Mouse (Mus musculus) forebrain, embryonic 14.5 days (tissue): ENCODE results near the gene Prkcd. TPM values are rescaled to one million over a fixed set of nuclear protein-coding genes. Genes with fewer than 3 reads are reported as not detected.

Source experiments
- ATAC-seq: fragments of 200-750 bp; cut with Nextera tagmentation; 2 replicates; pipeline ENCODE4 v1.8.0; 2017; ENCODE audit warnings: mild to moderate bottlenecking, moderate library complexity
- DNase-seq: peaks from one replicate; pipeline ENCODE4 v3.0.0-alpha.2; 2015; ENCODE audit warnings: low spot score
- H3K27ac ChIP-seq: fragments of 300-500 bp; sonication (generic); 2 replicates; pipeline ENCODE4 v1.5.1; 2014; ENCODE audit warnings: low read depth, mild to moderate bottlenecking, control low read depth, low read length, moderate library complexity
- H3K27me3 ChIP-seq: fragments of 300-500 bp; sonication (generic); replicated peaks from 2 replicates; pipeline ENCODE4 v1.6.1; 2014; ENCODE audit warnings: low read length, control low read depth, mixed read lengths; ENCODE audit not compliant: control insufficient read depth, insufficient read depth
- H3K36me3 ChIP-seq: fragments of 300-500 bp; sonication (generic); 2 replicates; pipeline ENCODE4 v1.6.1; 2014; ENCODE audit warnings: low read length, control low read depth; ENCODE audit not compliant: control insufficient read depth, insufficient read depth
- H3K4me1 ChIP-seq: fragments of 300-500 bp; sonication (generic); 2 replicates; pipeline ENCODE4 v1.6.1; 2014; ENCODE audit warnings: antibody characterized with exemption, low read length, control low read depth; ENCODE audit not compliant: control insufficient read depth, insufficient read depth
- H3K4me2 ChIP-seq: fragments of 300-500 bp; sonication (generic); 2 replicates; pipeline ENCODE4 v1.6.1; 2014; ENCODE audit warnings: mild to moderate bottlenecking, control low read depth, low read length
- H3K4me3 ChIP-seq: fragments of 300-500 bp; sonication (generic); 2 replicates; pipeline ENCODE4 v1.5.1; 2014; ENCODE audit warnings: low read depth, low read length, control low read depth
- H3K9ac ChIP-seq: fragments of 300-500 bp; sonication (generic); 2 replicates; pipeline ENCODE4 v1.6.1; 2014; ENCODE audit warnings: mild to moderate bottlenecking, low read length, control low read depth, moderate library complexity
- H3K9me3 ChIP-seq: fragments of 300-500 bp; sonication (generic); replicated peaks from 2 replicates; pipeline ENCODE4 v1.6.1; 2016; ENCODE audit warnings: low read length, control low read depth, mixed read lengths; ENCODE audit not compliant: control insufficient read depth
- WGBS: fragments of 180-500 bp; shearing (Covaris S2); extraction: QIAGEN DNeasy Blood & Tissue Kit; methylation state at CpG from one replicate; pipeline ENCODE4 v1.1.7; 2014; 5-methylcytosine and 5-hydroxymethylcytosine counted together
- polyA plus RNA-seq: library from polyadenylated mRNA; unstranded; fragments of >200 nt; fragmentation: Nextera tagmentation; extraction: Ambion mirVana; gene quantifications from 2 replicates; pipeline ENCODE4 v1.2.1, GENCODE M21; 2014

The Prkcd gene
- polyA plus RNA-seq, 1 experiment from 2014 or later: 17.9 TPM

DNA sequence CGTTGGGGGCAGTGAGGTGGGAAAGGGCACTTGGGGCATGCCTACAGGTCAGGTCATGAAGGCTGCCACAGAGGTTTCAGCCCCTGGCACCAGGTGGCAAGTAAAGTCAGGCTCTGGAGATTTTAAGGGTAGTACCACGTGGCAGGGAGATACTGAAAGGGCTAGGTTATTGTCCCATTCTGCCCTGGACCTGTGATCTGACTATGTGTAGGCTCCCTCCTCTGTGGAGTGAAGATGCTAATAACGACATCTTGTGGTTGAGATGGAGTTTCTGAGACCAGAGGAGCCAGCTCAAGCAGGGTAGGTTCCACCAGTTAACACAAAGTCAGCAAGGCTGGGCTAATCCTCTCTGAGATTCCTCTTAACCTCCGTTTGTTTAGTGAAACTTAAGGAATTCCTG lies 3.8 kb upstream of the Prkcd start:
- WGBS: 40% methylated on average over 4 of the region's 4 CpGs
- DNase-seq (no peak), ATAC-seq (no peak)
- H3K4me3 ChIP-seq: no peak overlapping the region
- no peaks in the 10 kb centered on the region for H3K9me3 ChIP-seq
- no peaks in the 10 kb centered on the region for H3K36me3 ChIP-seq
- H3K4me2 ChIP-seq: no peak overlapping the region
- H3K4me1 ChIP-seq: 0 out of 2 replicates have a peak, but pooled peaks cover 4% of the 10 kb centered on the region
- H3K27ac ChIP-seq: no peak overlapping the region
- no peaks in the 10 kb centered on the region; the same call in 1 of the 2 replicates for H3K27me3 ChIP-seq
- no peak overlapping the region for H3K9ac ChIP-seq

DNA sequence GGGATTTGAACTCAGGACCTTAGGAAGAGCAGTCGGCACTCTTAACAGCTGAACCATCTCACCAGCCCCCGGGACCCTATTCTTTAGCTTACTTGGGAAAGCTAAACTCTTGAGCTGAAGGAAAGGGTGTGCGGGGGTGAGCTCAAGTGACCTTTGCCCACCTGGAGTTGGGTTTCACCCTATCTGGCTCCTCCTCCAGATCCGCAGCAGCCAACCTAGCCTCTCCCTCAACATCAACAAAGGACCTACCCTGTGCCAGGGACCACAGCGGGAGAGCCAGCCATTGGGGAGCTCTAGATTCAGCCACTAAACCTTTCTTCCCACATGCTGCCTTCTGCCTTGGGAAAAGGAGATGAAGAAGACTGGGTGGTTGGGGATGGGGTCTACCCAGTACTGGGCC lies 2.2 kb upstream of the Prkcd start:
- H3K4me3 ChIP-seq: no peak overlapping the region
- WGBS: 88% methylated on average over 5 of the region's 5 CpGs
- ATAC-seq: no peak
- no peak overlapping the region for H3K9ac ChIP-seq
- H3K27ac ChIP-seq: no peak overlapping the region
- H3K4me1 ChIP-seq: 0 out of 2 replicates have a peak, but pooled peaks cover 4% of the 10 kb centered on the region
- no peak overlapping the region for H3K4me2 ChIP-seq
- H3K36me3 ChIP-seq: no peaks in the 10 kb centered on the region
- no peaks in the 10 kb centered on the region; the same call in 1 of the 2 replicates for H3K27me3 ChIP-seq
- no peak for DNase-seq
- no peaks in the 10 kb centered on the region for H3K9me3 ChIP-seq

- H3K4me3 ChIP-seq: no peak overlapping the region
- ATAC-seq (no peak), DNase-seq (no peak)
- H3K27me3 ChIP-seq: no peaks in the 10 kb centered on the region; the same call in 1 of the 2 replicates
- no peak overlapping the region for H3K27ac ChIP-seq
- 0 out of 2 replicates have a peak, but pooled peaks cover 4% of the 10 kb centered on the region for H3K4me1 ChIP-seq
- WGBS: 61% methylated on average over 12 of the region's 12 CpGs
- H3K4me2 ChIP-seq: peak overlapping the region; percentile 68
- H3K9ac ChIP-seq: peak overlapping the region; percentile 65
- H3K36me3 ChIP-seq: no peaks in the 10 kb centered on the region
- H3K9me3 ChIP-seq: no peaks in the 10 kb centered on the region
Observed at GRCm38 (mm10) chr14:30626756-30627742, 1.0 kb upstream of the Prkcd start.

DNA sequence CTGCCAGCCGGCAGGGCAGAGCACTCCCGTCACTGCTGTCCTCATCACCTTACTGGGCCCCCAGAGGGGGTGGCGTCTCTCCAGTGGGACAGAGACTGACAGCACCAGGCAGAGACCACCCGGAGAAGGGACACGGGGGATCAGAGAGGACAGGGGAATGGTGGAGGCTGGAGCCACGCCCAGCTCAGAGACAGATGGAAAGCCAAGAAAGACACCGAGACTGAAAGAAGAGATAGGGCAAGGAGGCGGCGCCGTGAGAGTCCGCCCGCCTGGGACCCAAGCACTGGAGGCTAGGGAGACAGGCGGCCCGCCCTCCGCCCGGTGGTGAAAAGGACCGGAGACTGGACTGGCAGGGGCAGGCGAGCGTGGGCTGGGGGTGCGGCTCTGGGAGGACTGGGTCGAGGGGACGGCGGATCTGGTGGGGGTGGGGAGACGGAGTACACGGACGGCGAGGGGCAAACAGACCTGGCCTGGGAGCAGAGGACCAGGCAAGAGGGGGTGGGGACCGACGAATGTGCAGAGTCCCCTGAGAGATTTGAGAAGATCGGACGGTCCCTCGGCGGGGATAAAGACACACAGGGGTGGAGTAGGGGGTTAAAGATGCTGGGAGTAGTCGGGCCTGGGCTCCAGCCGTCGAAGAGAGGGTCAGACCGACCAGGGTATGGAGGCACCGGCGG lies 741 bp downstream of the Prkcd start:
- H3K9me3 ChIP-seq: no peaks in the 10 kb centered on the region
- H3K27ac ChIP-seq: no peak overlapping the region
- DNase-seq (peak; percentile 45), ATAC-seq (peak; percentile 42)
- H3K4me1 ChIP-seq: 0 out of 2 replicates have a peak, but pooled peaks cover 4% of the 10 kb centered on the region
- H3K9ac ChIP-seq: peak overlapping the region; percentile 65
- WGBS: 1% methylated on average over 39 of the region's 39 CpGs
- no peaks in the 10 kb centered on the region for H3K36me3 ChIP-seq
- no peaks in the 10 kb centered on the region; the same call in 1 of the 2 replicates for H3K27me3 ChIP-seq
- H3K4me2 ChIP-seq: peak overlapping the region; percentile 68
- H3K4me3 ChIP-seq: peak overlapping the region; percentile 56

- no peak for DNase-seq
- Histone ChIP-seq H3K4me2 (peak overlapping the region; percentile 68), H3K27ac (no peak overlapping the region), H3K4me3 (peak overlapping the region; percentile 56), H3K9me3 (no peaks in the 10 kb centered on the region), H3K36me3 (no peaks in the 10 kb centered on the region), H3K9ac (no peak overlapping the region), H3K4me1 (0 out of 2 replicates have a peak, but pooled peaks cover 4% of the 10 kb centered on the region), H3K27me3 (no peaks in the 10 kb centered on the region; the same call in 1 of the 2 replicates)
- 0 out of 2 replicates have a peak, but pooled peaks have one; percentile 21 for ATAC-seq
- 59% methylated on average over 8 of the region's 8 CpGs for WGBS
Observed at GRCm38 (mm10) chr14:30624277-30624721, 1.7 kb downstream of the Prkcd start.

DNA sequence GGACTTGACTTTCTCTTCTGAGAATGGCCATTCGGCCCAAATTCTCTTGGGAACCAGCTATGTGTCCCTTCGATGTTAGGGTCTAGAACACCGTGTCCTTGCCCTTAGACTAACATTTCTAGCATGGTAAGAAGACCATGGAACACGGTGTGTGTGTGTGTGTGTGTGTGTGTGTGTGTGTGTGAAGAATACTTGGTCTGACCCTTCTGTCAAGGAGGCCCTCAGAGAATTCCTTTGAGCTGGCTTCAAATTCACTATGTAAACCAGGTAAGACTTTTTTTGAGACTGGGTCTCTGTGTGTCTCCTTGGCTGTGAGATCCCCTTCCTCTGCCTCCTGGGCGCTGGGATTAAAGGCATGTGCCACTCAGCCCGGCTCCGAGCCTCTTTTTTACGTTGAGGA lies 3.5 kb downstream of the Prkcd start:
- H3K9me3 ChIP-seq: no peaks in the 10 kb centered on the region
- no peak overlapping the region for H3K4me3 ChIP-seq
- no peaks in the 10 kb centered on the region for H3K36me3 ChIP-seq
- no peak for DNase-seq
- 0 out of 2 replicates have a peak, but pooled peaks cover 4% of the 10 kb centered on the region for H3K4me1 ChIP-seq
- 90% methylated on average over 8 of the region's 8 CpGs for WGBS
- H3K27ac ChIP-seq: no peak overlapping the region
- ATAC-seq: no peak
- no peaks in the 10 kb centered on the region; the same call in 1 of the 2 replicates for H3K27me3 ChIP-seq
- no peak overlapping the region for H3K9ac ChIP-seq
- H3K4me2 ChIP-seq: no peak overlapping the region

DNA sequence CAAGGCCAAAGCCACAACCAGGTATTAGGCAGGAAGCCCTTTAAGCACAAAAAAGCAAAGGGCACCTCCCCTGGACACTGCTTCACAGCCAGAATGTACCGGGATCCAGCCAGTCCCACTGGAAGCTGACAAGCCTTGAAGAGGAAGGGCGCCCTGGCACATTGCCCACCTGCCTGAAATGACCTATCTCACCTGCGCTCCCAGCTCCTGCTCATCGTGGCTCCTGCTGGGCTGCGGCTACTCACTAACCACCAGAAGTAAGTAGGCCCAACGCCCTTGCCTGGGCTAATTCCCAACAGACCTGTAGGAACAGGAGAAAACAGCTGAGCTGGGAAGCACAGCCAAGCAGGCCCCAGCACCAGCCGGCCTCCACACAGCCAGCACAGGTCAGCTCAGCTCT lies 3.9 kb downstream of the Prkcd start:
- WGBS: 86% methylated on average over 7 of the region's 7 CpGs

DNA sequence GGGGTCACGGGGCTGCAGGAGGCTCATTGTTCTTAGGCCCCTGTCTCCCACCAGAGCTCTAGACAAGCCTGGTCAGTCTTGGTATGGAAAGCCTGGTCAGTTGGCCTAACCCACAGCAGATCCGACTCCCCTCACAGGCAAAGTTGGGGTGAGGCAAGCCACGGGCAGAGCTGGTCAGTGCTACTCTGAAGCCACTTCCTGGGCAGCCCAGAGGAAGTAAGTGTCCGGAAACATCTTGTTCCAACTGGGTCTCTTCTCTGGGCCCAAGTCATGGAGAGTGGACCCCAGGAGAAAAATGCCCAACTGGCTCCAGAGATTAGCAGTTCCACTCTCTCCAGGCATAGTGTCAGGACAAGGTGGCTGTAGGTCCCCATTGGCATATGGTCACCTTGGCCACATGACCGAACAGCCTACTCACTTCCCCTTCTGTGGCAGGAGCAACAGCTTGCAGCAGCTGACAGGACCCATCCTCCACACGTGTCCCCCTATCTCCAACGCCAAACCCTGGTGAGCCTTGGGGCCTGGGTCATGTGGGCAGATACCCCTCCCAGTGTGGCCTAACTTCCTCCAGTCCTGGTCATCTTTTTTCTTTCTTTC lies 5.9 kb downstream of the Prkcd start:
- Histone ChIP-seq H3K9me3 (no peaks in the 10 kb centered on the region), H3K4me1 (no peaks in the 10 kb centered on the region)

More for the DNA sequence above, 3.9 kb downstream of the Prkcd start:
- no peaks in the 10 kb centered on the region for H3K36me3 ChIP-seq
- H3K27me3 ChIP-seq: no peaks in the 10 kb centered on the region; the same call in 1 of the 2 replicates
- no peaks in the 10 kb centered on the region for H3K9me3 ChIP-seq
- H3K4me2 ChIP-seq: no peak overlapping the region
- H3K27ac ChIP-seq: no peak overlapping the region
- H3K9ac ChIP-seq: no peak overlapping the region
- 0 out of 2 replicates have a peak, but pooled peaks cover 4% of the 10 kb centered on the region for H3K4me1 ChIP-seq
- no peak for DNase-seq
- no peak for ATAC-seq
- H3K4me3 ChIP-seq: no peak overlapping the region

More for the DNA sequence above, 5.9 kb downstream of the Prkcd start:
- H3K36me3 ChIP-seq: no peaks in the 10 kb centered on the region
- ATAC-seq: no peak
- WGBS: 79% methylated on average over 7 of the region's 7 CpGs
- no peak overlapping the region for H3K4me2 ChIP-seq
- no peak overlapping the region for H3K4me3 ChIP-seq
- H3K9ac ChIP-seq: no peak overlapping the region
- no peak overlapping the region for H3K27ac ChIP-seq
- no peak for DNase-seq
- no peaks in the 10 kb centered on the region for H3K27me3 ChIP-seq
